Mouse (Mus musculus) lung, postnatal 0 days (tissue): ENCODE results near the gene Pds5b. TPM values are rescaled to one million over a fixed set of nuclear protein-coding genes. Genes with fewer than 3 reads are reported as not detected.

Experiments
- ATAC-seq: fragments of 200-750 bp; cut with Nextera tagmentation; 2 replicates; pipeline ENCODE4 v1.8.0; 2017; ENCODE audit warnings: moderate library complexity
- DNase-seq: peaks from one replicate; pipeline ENCODE4 v3.0.0-alpha.2; 2016; ENCODE audit warnings: low spot score
- H3K27ac ChIP-seq: fragments of 300-500 bp; sonication (generic); 2 replicates; pipeline ENCODE4 v1.5.1; 2014; ENCODE audit warnings: antibody characterized with exemption, mild to moderate bottlenecking, low read length, mixed read lengths
- H3K27me3 ChIP-seq: fragments of 300-500 bp; sonication (generic); replicated peaks from 2 replicates; pipeline ENCODE4 v1.6.1; 2014; ENCODE audit warnings: low read length, mixed read lengths; ENCODE audit not compliant: insufficient read depth
- H3K36me3 ChIP-seq: fragments of 300-500 bp; sonication (generic); 2 replicates; pipeline ENCODE4 v1.6.1; 2014; ENCODE audit warnings: low read length, mixed read lengths; ENCODE audit not compliant: insufficient read depth
- H3K4me1 ChIP-seq: fragments of 300-500 bp; sonication (generic); 2 replicates; pipeline ENCODE4 v1.6.1; 2014; ENCODE audit warnings: antibody characterized with exemption, low read depth, low read length, mixed read lengths; ENCODE audit not compliant: insufficient read depth
- H3K4me2 ChIP-seq: fragments of 300-500 bp; sonication (generic); replicated peaks from 2 replicates; pipeline ENCODE4 v1.6.1; 2014; ENCODE audit warnings: low read depth, mild to moderate bottlenecking, low read length, moderate library complexity, mixed read lengths
- H3K4me3 ChIP-seq: fragments of 300-500 bp; sonication (generic); 2 replicates; pipeline ENCODE4 v1.5.1; 2014; ENCODE audit warnings: low read depth, low read length
- H3K9ac ChIP-seq: fragments of 300-500 bp; sonication (generic); replicated peaks from 2 replicates; pipeline ENCODE4 v1.6.1; 2014; ENCODE audit warnings: low read depth, mild to moderate bottlenecking
- H3K9me3 ChIP-seq: fragments of 300-500 bp; sonication (generic); 2 replicates; pipeline ENCODE4 v1.6.1; 2016; ENCODE audit warnings: low read length, mixed read lengths
- CTCF ChIP-seq: IDR thresholded peaks from 2 replicates; pipeline ENCODE4 v1.5.1; 2016; ENCODE audit warnings: antibody characterized with exemption, mild to moderate bottlenecking
- EP300 ChIP-seq: IDR thresholded peaks from 2 replicates; pipeline ENCODE4 v1.6.1; 2016; ENCODE audit warnings: antibody characterized with exemption, mild to moderate bottlenecking, control low read depth
- WGBS: fragments of 180-500 bp; shearing (Covaris S2); extraction: QIAGEN DNeasy Blood & Tissue Kit; methylation state at CpG from one replicate; pipeline ENCODE4 v1.1.7; 2014; 5-methylcytosine and 5-hydroxymethylcytosine counted together
- polyA plus RNA-seq: library from polyadenylated mRNA; unstranded; fragments of >200 nt; fragmentation: Nextera tagmentation; extraction: Ambion mirVana; gene quantifications from 2 replicates; pipeline ENCODE4 v1.2.1, GENCODE M21; 2015

The Pds5b gene
- polyA plus RNA-seq, 1 experiment from 2014 or later, result 10.2 TPM

GRCm38 (mm10) chr5:150773083-150773482 lies 99.5 kb downstream of the Pds5b start:
- ATAC-seq (no peak), DNase-seq (no peak)
- Histone ChIP-seq H3K9ac (no peak overlapping the region), H3K4me1 (no peaks in the 10 kb centered on the region), H3K4me3 (no peak overlapping the region), H3K27me3 (no peaks in the 10 kb centered on the region), H3K27ac (no peak overlapping the region), H3K9me3 (no peaks in the 10 kb centered on the region), H3K4me2 (no peak overlapping the region), H3K36me3 (no peaks in the 10 kb centered on the region)
- TF ChIP-seq CTCF (no peak), EP300 (no peak)

GRCm38 (mm10) chr5:150788261-150788660 lies 114.7 kb downstream of the Pds5b start:
- no peak for TF ChIP-seq EP300
- H3K36me3 ChIP-seq, result peaks cover 4% of the 10 kb centered on the region; the same call in 1 of the 2 replicates

GRCm38 (mm10) chr5:150789039-150789438 lies 115.5 kb downstream of the Pds5b start:
- TF ChIP-seq CTCF (no peak), EP300 (no peak)
- no peaks in the 10 kb centered on the region for H3K4me1 ChIP-seq
- H3K36me3 ChIP-seq, result peaks cover 4% of the 10 kb centered on the region; the same call in 1 of the 2 replicates
- no peak overlapping the region for H3K9ac ChIP-seq
- no peak overlapping the region for H3K4me3 ChIP-seq
- ATAC-seq, result peak; percentile 52
- WGBS, result 78% methylated on average over 2 of the region's 2 CpGs
- no peaks in the 10 kb centered on the region for H3K27me3 ChIP-seq
- H3K4me2 ChIP-seq, result no peak overlapping the region
- no peaks in the 10 kb centered on the region for H3K9me3 ChIP-seq
- peak; percentile 35 for DNase-seq
- no peak overlapping the region for H3K27ac ChIP-seq

More at GRCm38 (mm10) chr5:150788261-150788660, 114.7 kb downstream of the Pds5b start:
- ATAC-seq (no peak), DNase-seq (no peak)
- 95% methylated on average over 4 of the region's 4 CpGs for WGBS
- no peak overlapping the region for H3K27ac ChIP-seq
- H3K4me2 ChIP-seq, result no peak overlapping the region
- no peak overlapping the region for H3K9ac ChIP-seq
- H3K27me3 ChIP-seq, result no peaks in the 10 kb centered on the region
- no peaks in the 10 kb centered on the region for H3K4me1 ChIP-seq
- H3K4me3 ChIP-seq, result no peak overlapping the region
- no peaks in the 10 kb centered on the region for H3K9me3 ChIP-seq

- DNase-seq (peak; percentile 25), ATAC-seq (0 out of 2 replicates have a peak, but pooled peaks have one; percentile 30)
- no peak for TF ChIP-seq CTCF
- TF ChIP-seq EP300, result no peak
- H3K4me2 ChIP-seq, result no peak overlapping the region
- H3K9ac ChIP-seq, result no peak overlapping the region
- 52% methylated on average over 6 of the region's 6 CpGs for WGBS
- no peak overlapping the region for H3K27ac ChIP-seq
- H3K4me1 ChIP-seq, result no peaks in the 10 kb centered on the region
- no peaks in the 10 kb centered on the region for H3K9me3 ChIP-seq
- H3K4me3 ChIP-seq, result no peak overlapping the region
- H3K27me3 ChIP-seq, result no peaks in the 10 kb centered on the region
- H3K36me3 ChIP-seq, result 0 out of 2 replicates have a peak, but pooled peaks cover 7% of the 10 kb centered on the region
Measured at GRCm38 (mm10) chr5:150794181-150794580, 120.6 kb downstream of the Pds5b start.

GRCm38 (mm10) chr5:150800056-150800455 lies 126.5 kb downstream of the Pds5b start:
- 88% methylated on average over 2 of the region's 2 CpGs for WGBS
- no peak overlapping the region for H3K9ac ChIP-seq
- no peaks in the 10 kb centered on the region for H3K9me3 ChIP-seq
- no peak overlapping the region for H3K4me3 ChIP-seq
- no peak for ATAC-seq
- no peak overlapping the region for H3K27ac ChIP-seq
- no peaks in the 10 kb centered on the region for H3K4me1 ChIP-seq
- TF ChIP-seq EP300 (no peak), CTCF (no peak)
- no peak overlapping the region for H3K4me2 ChIP-seq
- peaks cover 5% of the 10 kb centered on the region; the same call in 1 of the 2 replicates for H3K36me3 ChIP-seq
- no peaks in the 10 kb centered on the region for H3K27me3 ChIP-seq
- DNase-seq, result no peak

GRCm38 (mm10) chr5:150814111-150814990 lies 140.8 kb downstream of the Pds5b start:
- H3K4me2 ChIP-seq, result no peak overlapping the region
- 78% methylated on average over 13 of the region's 13 CpGs for WGBS
- H3K4me3 ChIP-seq, result no peak overlapping the region
- ATAC-seq, result no peak
- H3K9me3 ChIP-seq, result no peaks in the 10 kb centered on the region
- no peak overlapping the region for H3K9ac ChIP-seq
- no peaks in the 10 kb centered on the region for H3K4me1 ChIP-seq
- TF ChIP-seq CTCF, result no peak
- TF ChIP-seq EP300, result no peak
- no peak for DNase-seq
- no peak overlapping the region for H3K27ac ChIP-seq
- H3K27me3 ChIP-seq, result no peaks in the 10 kb centered on the region
- H3K36me3 ChIP-seq, result no peaks in the 10 kb centered on the region
